Mouse (Mus musculus) retina, postnatal 1 day (tissue): ENCODE measurements around the gene Zbtb20.

ENCODE experiments used
- DNase-seq: peaks from one replicate; pipeline ENCODE4 v3.0.0-alpha.2; 2012

Gene Zbtb20

DNA sequence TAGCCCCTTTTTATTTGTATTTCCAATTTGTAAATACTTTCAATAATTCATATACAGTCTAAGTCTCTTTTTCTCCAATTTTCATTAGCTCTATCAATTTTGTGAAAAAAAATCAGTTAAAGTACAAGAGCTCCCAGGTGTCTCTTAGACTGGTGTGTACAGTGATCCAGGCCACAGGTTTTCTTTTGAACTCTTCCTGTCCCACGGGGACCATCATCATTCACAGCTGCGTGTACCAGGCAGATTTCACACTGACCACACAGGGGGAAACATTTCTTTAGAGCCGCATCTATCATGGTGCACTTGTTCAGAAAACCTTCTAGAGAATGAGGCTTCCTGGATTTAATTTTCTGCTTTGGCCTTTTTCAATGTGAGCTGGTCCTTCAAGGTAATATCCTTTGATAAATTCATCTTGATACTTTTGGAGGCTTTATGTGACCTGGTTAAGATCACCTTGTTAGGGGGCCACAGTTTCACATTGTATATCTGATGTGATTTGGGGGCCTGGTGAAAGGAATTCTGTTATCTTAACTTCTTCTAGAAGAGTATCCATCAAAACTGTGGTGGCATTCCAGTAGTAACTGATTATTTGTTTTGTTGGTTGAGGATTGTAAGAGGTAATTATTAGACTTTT is 586.2 kb downstream of the Zbtb20 start:
- DNase-seq = no peak

- peak; percentile 41 for DNase-seq
Measured at GRCm38 (mm10) chr16:43462470-43463455, 587.1 kb downstream of the Zbtb20 start.

- peak; percentile 68 for DNase-seq
Measured at GRCm38 (mm10) chr16:43463684-43464475, 588.2 kb downstream of the Zbtb20 start.

DNA sequence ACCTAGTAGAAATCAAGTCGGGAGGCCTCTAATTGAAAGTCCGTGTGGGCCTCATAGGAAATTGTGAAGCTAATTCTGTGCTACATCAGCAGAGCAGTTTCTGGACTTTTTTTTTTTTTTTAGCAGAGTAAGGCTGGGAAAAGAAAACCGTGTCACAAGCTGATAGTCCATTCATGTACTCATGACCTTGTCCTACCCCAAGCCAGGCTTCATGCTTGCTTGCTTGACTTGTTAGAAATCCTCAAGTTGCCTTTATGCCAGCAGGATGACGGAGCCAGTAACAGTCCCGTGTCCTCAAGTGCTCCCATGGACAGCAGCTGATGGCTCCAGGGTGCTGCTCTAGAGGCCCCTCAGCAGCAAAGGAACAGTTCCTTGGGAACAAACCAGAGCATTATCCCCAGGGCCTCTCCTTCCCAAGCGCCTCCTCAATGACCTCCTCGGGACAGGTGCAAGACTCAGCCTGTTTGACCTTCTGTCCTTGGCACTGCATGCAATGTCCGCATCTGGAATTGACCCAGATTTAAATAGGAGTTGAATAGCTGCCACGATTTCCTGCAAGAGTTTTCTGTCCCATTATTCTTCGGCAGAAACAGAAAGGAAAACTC is 588.9 kb downstream of the Zbtb20 start:
- peak; percentile 48 for DNase-seq

GRCm38 (mm10) chr16:43465368-43465839 is 589.7 kb downstream of the Zbtb20 start:
- no peak for DNase-seq

- DNase-seq = no peak
Measured at GRCm38 (mm10) chr16:43465921-43466748, 590.5 kb downstream of the Zbtb20 start.

GRCm38 (mm10) chr16:43466749-43467065 is 591.0 kb downstream of the Zbtb20 start:
- no peak for DNase-seq

DNA sequence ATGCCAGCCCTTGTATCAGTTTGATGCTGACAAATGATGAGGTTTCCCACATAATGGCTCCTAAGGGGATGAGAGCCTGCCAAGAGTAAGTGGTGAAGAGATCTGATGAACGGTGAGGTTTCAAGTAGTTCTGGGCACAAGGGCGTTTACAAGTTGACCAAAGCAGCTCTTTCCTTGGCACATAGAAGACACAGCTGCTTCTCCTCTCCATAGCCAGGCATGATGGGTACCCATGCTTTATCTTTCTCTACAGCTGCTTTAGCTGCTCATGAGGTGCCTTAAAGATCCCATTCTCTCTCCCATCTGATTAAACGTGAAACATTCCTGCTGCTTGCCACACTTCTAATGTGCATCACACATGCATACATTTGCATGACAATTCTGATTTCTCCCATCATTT is 595.4 kb downstream of the Zbtb20 start:
- no peak for DNase-seq

DNA sequence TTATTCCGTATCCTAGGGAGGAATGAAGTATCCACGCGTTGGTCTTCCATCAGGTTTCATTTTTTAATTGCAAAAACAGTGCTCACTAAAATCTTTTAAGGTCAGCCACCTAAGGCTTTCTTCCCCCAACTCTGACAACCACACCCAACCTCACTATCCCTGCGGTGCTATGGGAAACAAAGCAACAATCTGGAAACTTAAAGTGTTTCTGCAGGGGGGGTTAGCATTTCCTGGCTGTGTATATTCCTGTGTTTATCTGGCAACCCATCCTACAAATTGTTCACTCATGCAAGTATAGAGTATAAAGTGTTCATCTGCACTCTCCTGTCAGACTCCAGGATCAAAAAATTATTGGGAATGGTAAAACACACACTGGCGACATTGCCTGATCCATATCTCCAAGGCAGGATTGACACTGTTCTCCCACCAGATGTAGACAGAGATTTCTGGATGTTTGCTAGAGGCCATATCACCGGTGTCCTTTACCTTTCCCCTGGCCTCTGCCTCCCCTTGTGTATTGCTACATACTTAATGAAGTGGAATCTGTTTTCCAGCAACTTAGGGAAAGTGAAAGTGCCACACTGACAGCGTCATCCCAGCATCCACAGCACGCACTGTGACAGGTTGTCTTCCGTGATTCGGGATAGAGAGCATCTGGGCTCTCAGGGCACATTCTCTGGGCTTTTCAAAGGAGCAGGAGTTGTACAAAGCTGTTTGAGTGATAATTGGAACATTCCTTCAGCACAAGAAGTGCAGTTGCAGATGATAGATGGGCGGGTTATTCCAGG is 599.5 kb downstream of the Zbtb20 start:
- DNase-seq = peak; percentile 26

- no peak for DNase-seq
Measured at GRCm38 (mm10) chr16:43476921-43477320, 601.2 kb downstream of the Zbtb20 start.

DNA sequence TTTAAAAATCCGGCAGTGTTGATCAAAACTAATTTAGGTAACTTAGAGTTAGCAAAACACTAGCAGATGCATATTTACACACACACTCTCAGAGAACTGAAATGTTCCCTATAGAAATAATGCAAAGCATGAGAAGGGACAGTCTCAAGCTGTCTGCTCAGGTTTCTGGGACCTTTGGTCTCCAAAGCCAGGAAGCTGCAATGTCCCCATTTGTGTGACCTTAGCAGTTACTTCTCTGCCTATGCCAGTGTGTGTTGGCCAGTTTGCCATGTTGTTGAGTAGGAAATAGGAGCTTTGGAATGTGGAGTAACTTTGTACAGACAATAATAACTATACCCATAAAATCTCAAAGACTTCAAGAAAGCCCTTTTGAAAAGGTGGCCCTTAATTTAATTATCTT is 602.7 kb downstream of the Zbtb20 start:
- no peak for DNase-seq

- DNase-seq = no peak
Measured at GRCm38 (mm10) chr16:43480532-43480931, 604.9 kb downstream of the Zbtb20 start.

- DNase-seq = no peak
Measured at GRCm38 (mm10) chr16:43482125-43482524, 606.4 kb downstream of the Zbtb20 start.

DNA sequence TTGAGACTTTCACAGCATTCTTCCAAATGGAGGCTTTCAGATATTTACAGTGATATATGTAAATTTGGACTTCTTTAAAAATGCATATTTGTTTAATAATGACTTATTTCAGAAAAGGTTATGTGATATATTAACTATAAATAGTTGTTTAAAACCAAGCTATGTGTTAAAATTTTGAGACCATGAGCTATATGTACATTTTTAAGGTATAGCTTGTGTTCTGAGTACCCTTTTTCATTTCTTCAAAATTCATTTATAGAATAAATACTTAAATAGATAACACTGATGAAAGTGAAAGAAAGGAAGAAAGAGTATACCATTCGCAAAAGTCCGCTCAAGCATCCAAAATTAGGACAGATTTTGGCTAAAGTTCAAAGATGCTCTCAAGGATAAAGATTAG is 607.1 kb downstream of the Zbtb20 start:
- DNase-seq = no peak

- DNase-seq = no peak
Measured at GRCm38 (mm10) chr16:43484400-43484799, 608.7 kb downstream of the Zbtb20 start.

- no peak for DNase-seq
Measured at GRCm38 (mm10) chr16:43489362-43489761, 613.7 kb downstream of the Zbtb20 start.

DNA sequence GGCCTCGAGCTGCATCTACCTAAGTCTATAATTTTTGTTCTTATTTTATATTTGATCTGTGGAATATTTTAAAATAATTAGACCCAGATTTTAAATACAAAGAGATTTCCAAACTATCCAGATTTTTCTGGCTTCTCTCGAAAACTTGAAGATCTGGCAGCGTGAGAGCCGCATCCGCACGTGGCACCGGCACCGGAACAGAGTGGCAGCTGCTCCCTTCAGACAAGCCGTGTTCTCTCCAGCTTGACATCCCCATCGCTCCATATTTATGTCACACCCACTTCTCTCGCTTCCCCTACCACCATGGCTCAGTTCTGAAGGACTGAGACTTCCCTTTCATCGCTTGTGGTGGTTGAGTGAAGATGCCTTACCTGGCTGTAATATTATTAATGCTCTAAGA is 614.3 kb downstream of the Zbtb20 start:
- no peak for DNase-seq

DNA sequence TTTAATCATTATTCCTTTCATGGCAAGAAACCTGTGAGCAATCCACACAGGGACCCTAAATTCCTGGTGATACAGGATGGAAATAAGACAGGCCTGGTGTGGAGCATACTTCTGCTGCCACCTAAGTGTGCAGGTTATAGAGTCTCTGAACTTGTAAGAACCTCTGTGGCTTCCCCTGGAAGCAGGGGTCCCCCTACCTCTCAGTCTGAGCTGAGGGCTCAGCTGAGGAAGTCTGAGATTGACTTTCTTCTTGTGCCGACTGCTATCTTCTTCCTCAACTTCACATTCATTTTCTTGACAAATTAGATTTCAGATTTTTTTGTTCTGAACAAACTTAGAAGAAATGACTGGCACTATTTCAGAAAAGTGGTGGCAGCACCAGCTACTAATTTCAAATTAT is 617.2 kb downstream of the Zbtb20 start:
- DNase-seq = no peak

DNA sequence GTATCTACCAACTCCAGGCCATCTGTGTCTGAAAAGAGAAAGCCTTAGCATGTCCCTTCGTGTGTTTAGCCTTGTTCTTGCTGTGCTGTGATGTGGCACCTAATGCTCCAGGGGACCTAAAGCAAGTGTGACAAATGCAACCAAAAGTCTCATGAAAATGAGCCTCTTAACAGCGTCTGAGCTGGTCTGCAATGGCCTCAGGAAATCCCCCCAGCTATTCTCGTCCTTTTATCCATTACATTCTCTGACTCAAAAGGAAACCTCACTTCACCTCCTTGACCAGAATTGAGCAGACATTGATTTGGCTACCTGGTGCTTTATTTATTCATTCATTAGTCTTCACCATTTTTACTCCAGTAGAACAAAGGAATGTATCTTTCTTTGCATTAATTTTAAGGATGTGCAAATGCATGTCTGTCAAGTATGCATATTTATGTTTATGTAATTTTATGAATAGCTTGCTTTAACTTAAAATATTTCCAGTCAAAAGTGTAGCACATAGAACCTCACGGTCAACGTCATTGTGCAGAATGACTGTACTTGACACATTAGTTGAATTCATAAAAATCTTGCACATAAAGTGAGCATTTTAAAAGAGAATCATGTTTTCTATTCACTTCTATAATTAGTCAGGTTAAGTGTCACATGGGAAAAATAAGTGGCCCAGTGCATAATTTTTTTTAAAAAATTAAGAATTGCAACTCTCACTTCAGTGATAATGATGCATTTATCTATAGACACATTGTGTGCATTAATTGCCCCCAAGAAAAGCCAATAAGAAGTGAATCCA is 618.1 kb downstream of the Zbtb20 start:
- peak; percentile 15 for DNase-seq

- no peak for DNase-seq
Measured at GRCm38 (mm10) chr16:43495175-43495818, 619.6 kb downstream of the Zbtb20 start.
